Mouse (Mus musculus) forebrain, embryonic 11.5 days (tissue): ENCODE results near the gene Matn3. TPM values are rescaled to one million over a fixed set of nuclear protein-coding genes. Genes with fewer than 3 reads are reported as not detected.
A peak's percentile ranks its signal among the peaks of the same experiment; 100 is the strongest.

Source experiments
- ATAC-seq: fragments of 200-750 bp; cut with Nextera tagmentation; replicated peaks from 2 replicates; pipeline ENCODE4 v1.8.0; 2017; ENCODE audit warnings: moderate TSS enrichment; ENCODE audit not compliant: low FRiP score
- DNase-seq: peaks from one replicate; pipeline ENCODE4 v3.0.0-alpha.2; 2017; ENCODE audit warnings: low spot score
- H3K27ac ChIP-seq: fragments of 300-500 bp; sonication (generic); 2 replicates; pipeline ENCODE4 v1.5.1; 2014; ENCODE audit warnings: low read depth, low read length
- H3K27me3 ChIP-seq: fragments of 300-500 bp; sonication (generic); 2 replicates; pipeline ENCODE4 v1.6.1; 2014; ENCODE audit warnings: mild to moderate bottlenecking, low read length, mixed read lengths; ENCODE audit not compliant: control insufficient read depth, insufficient read depth
- H3K36me3 ChIP-seq: fragments of 300-500 bp; sonication (generic); 2 replicates; pipeline ENCODE4 v1.6.1; 2014; ENCODE audit warnings: mild to moderate bottlenecking, low read length, moderate library complexity, mixed read lengths; ENCODE audit not compliant: control insufficient read depth, insufficient read depth
- H3K4me1 ChIP-seq: fragments of 300-500 bp; sonication (generic); replicated peaks from 2 replicates; pipeline ENCODE4 v1.6.1; 2014; ENCODE audit warnings: low read length, mixed read lengths; ENCODE audit not compliant: control insufficient read depth, insufficient read depth
- H3K4me2 ChIP-seq: fragments of 300-500 bp; sonication (generic); 2 replicates; pipeline ENCODE4 v1.6.1; 2014; ENCODE audit warnings: low read depth, mild to moderate bottlenecking, low read length, moderate library complexity, mixed read lengths; ENCODE audit not compliant: severe bottlenecking
- H3K4me3 ChIP-seq: fragments of 300-500 bp; sonication (generic); 2 replicates; pipeline ENCODE4 v1.5.1; 2014; ENCODE audit warnings: low read depth, low read length
- H3K9ac ChIP-seq: fragments of 300-500 bp; sonication (generic); 2 replicates; pipeline ENCODE4 v1.6.1; 2014; ENCODE audit warnings: low read length
- H3K9me3 ChIP-seq: fragments of 300-500 bp; sonication (generic); 2 replicates; pipeline ENCODE4 v1.6.1; 2016; ENCODE audit warnings: low read length, mixed read lengths; ENCODE audit not compliant: control insufficient read depth
- WGBS: fragments of 180-500 bp; shearing (Covaris S2); extraction: QIAGEN DNeasy Blood & Tissue Kit; methylation state at CpG from one replicate; pipeline ENCODE4 v1.1.7; 2014; 5-methylcytosine and 5-hydroxymethylcytosine counted together
- polyA plus RNA-seq: library from polyadenylated mRNA; unstranded; fragments of >200 nt; fragmentation: Nextera tagmentation; extraction: Ambion mirVana; gene quantifications from 2 replicates; pipeline ENCODE4 v1.2.1, GENCODE M21; 2014

Gene Matn3
- polyA plus RNA-seq, 1 experiment from 2014 or later = 2.0 TPM

GRCm38 (mm10) chr12:8913701-8914340 is 33.9 kb upstream of the Matn3 start:
- Histone ChIP-seq H3K4me3 (no peak overlapping the region), H3K9ac (no peak overlapping the region), H3K4me2 (no peak overlapping the region), H3K9me3 (no peaks in the 10 kb centered on the region), H3K36me3 (no peaks in the 10 kb centered on the region), H3K27ac (peak overlapping the region; percentile 37; the same call in 1 of the 2 replicates), H3K4me1 (peaks cover 6% of the 10 kb centered on the region; the same call in 1 of the 2 replicates), H3K27me3 (no peaks in the 10 kb centered on the region)
- DNase-seq = no peak
- WGBS = 57% methylated on average over 9 of the region's 9 CpGs
- no peak for ATAC-seq

DNA sequence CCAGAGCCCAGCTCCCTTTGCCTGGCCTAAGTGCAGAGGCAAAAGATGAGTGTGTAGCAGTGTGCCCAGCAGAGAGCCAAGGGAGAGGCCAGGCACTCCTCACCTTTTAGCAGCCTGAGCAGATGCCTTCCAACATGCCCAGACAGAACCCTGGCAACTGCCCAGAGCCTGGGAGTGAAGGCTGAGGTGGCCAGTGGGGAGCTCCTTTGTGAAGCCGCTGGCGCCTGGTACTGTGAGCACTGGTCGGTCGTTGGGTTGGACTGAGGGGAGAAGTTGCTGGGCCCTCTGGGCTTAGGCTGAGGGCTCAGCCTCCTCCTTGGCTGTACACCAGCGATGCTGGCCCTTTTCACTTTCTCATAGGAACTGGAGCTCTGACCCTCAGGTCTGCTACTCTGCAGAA is 31.4 kb upstream of the Matn3 start:
- 48% methylated on average over 5 of the region's 5 CpGs for WGBS
- Histone ChIP-seq H3K4me1 (peaks cover 6% of the 10 kb centered on the region; the same call in 1 of the 2 replicates), H3K9ac (no peak overlapping the region), H3K27me3 (no peaks in the 10 kb centered on the region), H3K4me2 (no peak overlapping the region), H3K4me3 (no peak overlapping the region), H3K36me3 (no peaks in the 10 kb centered on the region), H3K27ac (no peak overlapping the region), H3K9me3 (no peaks in the 10 kb centered on the region)
- DNase-seq (no peak), ATAC-seq (no peak)

- Histone ChIP-seq H3K4me1 (no peaks in the 10 kb centered on the region; the same call in 1 of the 2 replicates), H3K36me3 (no peaks in the 10 kb centered on the region; the same call in 1 of the 2 replicates), H3K9me3 (no peaks in the 10 kb centered on the region), H3K27me3 (no peaks in the 10 kb centered on the region), H3K4me3 (no peak overlapping the region), H3K27ac (no peak overlapping the region), H3K4me2 (no peak overlapping the region), H3K9ac (no peak overlapping the region)
- DNase-seq = no peak
- ATAC-seq = no peak
- 88% methylated on average over 3 of the region's 3 CpGs for WGBS
These were observed 28.5 kb upstream of the Matn3 start for GRCm38 (mm10) chr12:8919231-8919630.

DNA sequence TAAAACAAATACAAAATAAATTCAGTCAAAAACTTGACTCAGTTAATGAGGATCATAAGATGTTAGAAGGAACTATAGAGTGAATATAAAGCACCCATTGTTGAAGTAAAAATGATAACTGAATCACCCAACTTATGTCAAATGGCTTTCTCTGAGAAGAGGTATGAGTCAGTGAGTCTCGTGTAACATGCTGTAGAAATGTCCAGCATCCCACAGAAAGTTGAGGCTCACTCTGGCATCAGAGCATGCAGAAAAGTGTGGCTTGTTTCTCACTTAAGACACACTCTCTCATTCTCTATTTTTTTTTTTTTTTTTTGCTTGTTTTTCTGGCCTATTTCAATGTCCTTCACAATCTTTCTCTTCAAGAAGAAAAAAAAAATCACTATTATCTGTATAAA is 26.7 kb upstream of the Matn3 start:
- Histone ChIP-seq H3K27me3 (no peaks in the 10 kb centered on the region), H3K36me3 (peaks cover under 1% of the 10 kb centered on the region; the same call in 1 of the 2 replicates), H3K4me3 (peak overlapping the region; percentile 74), H3K9ac (peak overlapping the region; percentile 75), H3K27ac (peak overlapping the region; percentile 91), H3K4me1 (no peaks in the 10 kb centered on the region; the same call in 1 of the 2 replicates), H3K9me3 (no peaks in the 10 kb centered on the region), H3K4me2 (peak overlapping the region; percentile 45; the same call in 1 of the 2 replicates)
- ATAC-seq = no peak
- DNase-seq = no peak
- 38% methylated on average over 1 of the region's 1 CpGs for WGBS

DNA sequence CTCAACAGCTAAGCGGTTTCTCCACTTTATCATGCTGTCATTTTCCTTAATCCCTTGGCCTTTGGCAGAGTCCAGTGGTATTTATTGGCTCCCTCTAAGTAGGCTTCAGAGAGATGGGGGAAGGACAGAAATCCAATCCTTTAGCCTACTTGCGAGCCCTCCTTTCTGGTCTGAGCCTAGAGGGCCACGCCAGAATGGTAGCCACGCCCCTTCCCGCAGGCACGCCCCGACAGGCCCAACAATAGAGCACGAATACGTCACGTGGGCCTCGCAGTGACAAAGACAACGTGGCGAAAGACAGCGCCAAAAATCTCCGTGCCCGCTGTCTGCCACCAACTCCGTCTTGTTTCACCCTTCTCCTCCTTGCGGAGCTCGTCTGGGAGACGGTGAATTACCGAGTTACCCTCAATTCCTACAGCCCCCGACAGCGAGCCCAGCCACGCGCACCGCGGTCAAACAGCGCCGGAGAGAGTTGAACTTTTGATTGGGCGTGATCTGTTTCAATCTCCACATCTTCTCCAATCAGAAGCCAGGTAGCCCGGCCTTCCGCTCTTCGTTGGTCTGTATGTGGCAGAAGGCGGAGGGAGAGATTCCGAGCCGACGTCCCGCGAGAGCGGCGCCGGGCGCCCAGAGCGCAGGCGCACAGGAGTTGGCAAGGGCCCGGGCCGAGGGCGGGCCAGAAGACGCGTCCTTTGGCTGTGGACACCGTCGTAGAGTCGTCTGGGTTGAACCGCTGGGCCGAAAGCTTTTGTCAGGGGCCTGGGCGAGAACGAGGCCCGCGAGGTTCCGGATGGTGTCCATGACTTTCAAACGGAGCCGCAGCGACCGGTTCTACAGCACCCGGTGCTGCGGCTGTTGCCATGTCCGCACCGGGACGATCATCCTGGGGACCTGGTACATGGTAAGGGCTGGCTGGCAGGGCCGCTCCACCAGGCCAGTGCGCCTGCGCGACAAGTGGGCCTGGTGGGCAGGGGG is 26.0 kb upstream of the Matn3 start, which contains the start of gene Laptm4a:
Gene Laptm4a, plus strand, starts transcription at position 271 of the 975 bp plus-strand sequence.
- ATAC-seq (peak; percentile 99), DNase-seq (peak; percentile 98)
- Histone ChIP-seq H3K27ac (peak within 1 kb of the TSS; percentile 91), H3K36me3 (peaks cover 2% of the 10 kb centered on the region; the same call in 1 of the 2 replicates), H3K4me2 (peak within 1 kb of the TSS; percentile 67), H3K4me3 (peak within 1 kb of the TSS; percentile 74), H3K27me3 (no peaks in the 10 kb centered on the region), H3K9me3 (no peaks in the 10 kb centered on the region), H3K4me1 (no peaks in the 10 kb centered on the region; the same call in 1 of the 2 replicates), H3K9ac (peak within 1 kb of the TSS; percentile 80)
- WGBS = under 1% methylated on average over 73 of the region's 73 CpGs

- peak overlapping the region; percentile 67 for H3K4me2 ChIP-seq
These were observed 25.2 kb upstream of the Matn3 start for GRCm38 (mm10) chr12:8922369-8923124.

GRCm38 (mm10) chr12:8923125-8923410 is 24.7 kb upstream of the Matn3 start:
- Histone ChIP-seq H3K27me3 (no peaks in the 10 kb centered on the region), H3K4me2 (peak overlapping the region; percentile 67), H3K27ac (no peak overlapping the region), H3K4me1 (no peaks in the 10 kb centered on the region; the same call in 1 of the 2 replicates), H3K9ac (peak overlapping the region; percentile 80), H3K36me3 (peaks cover 2% of the 10 kb centered on the region; the same call in 1 of the 2 replicates), H3K4me3 (peak overlapping the region; percentile 74), H3K9me3 (no peaks in the 10 kb centered on the region)
- 45% methylated on average over 5 of the region's 5 CpGs for WGBS
- ATAC-seq (no peak), DNase-seq (no peak)

More at GRCm38 (mm10) chr12:8922369-8923124, 25.2 kb upstream of the Matn3 start:
- WGBS = 7% methylated on average over 30 of the region's 30 CpGs
- no peak for DNase-seq
- H3K27me3 ChIP-seq = no peaks in the 10 kb centered on the region
- H3K27ac ChIP-seq = peak overlapping the region; percentile 91
- H3K4me1 ChIP-seq = no peaks in the 10 kb centered on the region; the same call in 1 of the 2 replicates
- H3K36me3 ChIP-seq = peaks cover 2% of the 10 kb centered on the region; the same call in 1 of the 2 replicates
- H3K4me3 ChIP-seq = peak overlapping the region; percentile 74
- ATAC-seq = no peak
- peak overlapping the region; percentile 80 for H3K9ac ChIP-seq
- no peaks in the 10 kb centered on the region for H3K9me3 ChIP-seq

DNA sequence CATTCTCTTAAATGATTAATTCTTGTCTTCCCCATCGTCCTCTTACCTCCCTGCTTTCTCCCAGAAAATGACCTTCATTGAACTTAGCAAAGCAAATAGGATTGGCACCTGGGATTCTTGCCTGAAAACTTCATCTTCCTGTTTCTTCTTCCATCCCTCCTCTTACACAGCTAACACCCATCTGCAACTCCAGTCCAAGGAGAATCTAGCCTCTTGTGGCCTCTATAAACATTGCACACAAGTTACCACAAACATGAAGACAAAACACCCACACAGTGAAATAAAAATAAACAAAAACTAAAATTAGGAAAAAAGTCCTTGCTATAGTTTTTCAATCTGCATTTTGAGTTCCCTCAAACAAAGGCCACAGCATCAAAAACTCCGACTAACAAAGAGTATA is 24.1 kb upstream of the Matn3 start:
- Histone ChIP-seq H3K4me2 (peak overlapping the region; percentile 67), H3K4me3 (peak overlapping the region; percentile 74), H3K9ac (peak overlapping the region; percentile 80; the same call in 1 of the 2 replicates), H3K27ac (no peak overlapping the region), H3K27me3 (no peaks in the 10 kb centered on the region), H3K4me1 (no peaks in the 10 kb centered on the region; the same call in 1 of the 2 replicates), H3K9me3 (no peaks in the 10 kb centered on the region), H3K36me3 (peaks cover 2% of the 10 kb centered on the region; the same call in 1 of the 2 replicates)
- ATAC-seq (no peak), DNase-seq (no peak)
- 61% methylated on average over 2 of the region's 2 CpGs for WGBS
